ENCODE assay signal across 8 mouse cellular contexts in genomic region chr17:86732024-86732423, GRCm38 (mm10). TPM values are rescaled to one million over a fixed set of nuclear protein-coding genes. Genes with fewer than 3 reads are reported as not detected.
A peak's percentile ranks its signal among the peaks of the same experiment; 100 is the strongest.
DNase-seq lines count a peak whose midpoint lies in the region; ATAC-seq and TF ChIP-seq lines count a peak whose summit lies in the region.

No protein-coding gene starts in this region.

- TF ChIP-seq CTCF in lung, postnatal 0 days (IDR thresholded peaks at IDR 0.05): no peak

- H3K4me3 ChIP-seq in forebrain, embryonic 12.5 days (replicated peaks): no peak overlapping the region
- no peak overlapping the region for H3K4me3 ChIP-seq in lung, postnatal 0 days (ENCODE audit: low read depth, low read length)

- peaks cover 6% of the 10 kb centered on the region; the same call in 1 of the 2 replicates for H3K4me1 ChIP-seq in forebrain, embryonic 12.5 days
- H3K4me1 ChIP-seq in lung, postnatal 0 days (ENCODE audit: insufficient read depth, low read depth, low read length): peaks cover 6% of the 10 kb centered on the region; the same call in 1 of the 2 replicates

- peak; percentile 92 for TF ChIP-seq EP300 in lung, postnatal 0 days (IDR thresholded peaks at IDR 0.05)

- 9% methylated on average over 11 of the region's 11 CpGs for WGBS in forebrain, embryonic 12.5 days
- WGBS in lung, postnatal 0 days: 4% methylated on average over 11 of the region's 11 CpGs

- no peaks in the 10 kb centered on the region for H3K27me3 ChIP-seq in forebrain, embryonic 12.5 days
- H3K27me3 ChIP-seq in lung, postnatal 0 days (replicated peaks; ENCODE audit: insufficient read depth, low read length): no peaks in the 10 kb centered on the region

- ATAC-seq in forebrain, embryonic 12.5 days (ENCODE audit: low FRiP score): 0 out of 2 replicates have a peak, but pooled peaks have one; percentile 41
- ATAC-seq in lung, postnatal 0 days: peak; percentile 98

- no peaks in the 10 kb centered on the region for H3K9me3 ChIP-seq in forebrain, embryonic 12.5 days
- no peaks in the 10 kb centered on the region for H3K9me3 ChIP-seq in lung, postnatal 0 days (ENCODE audit: low read length)

- no peak overlapping the region for H3K9ac ChIP-seq in forebrain, embryonic 12.5 days
- H3K9ac ChIP-seq in lung, postnatal 0 days (replicated peaks; ENCODE audit: low read depth): no peak overlapping the region

- H3K4me2 ChIP-seq in forebrain, embryonic 12.5 days: peak overlapping the region; percentile 23; the same call in 1 of the 2 replicates
- H3K4me2 ChIP-seq in lung, postnatal 0 days (replicated peaks; ENCODE audit: low read depth, low read length): peak overlapping the region; percentile 33; the same call in 1 of the 2 replicates

- DNase-seq in CD8-positive naive resting alpha-beta T cell, adult 2 months (ENCODE audit: low read depth in 2 of 2, low spot score in 2 of 2): peak; percentile 58 to 65
- DNase-seq in adrenal gland, postnatal 14 days: peak; percentile 90
- peak; percentile 82 for DNase-seq in heart, postnatal 25 days (ENCODE audit: low spot score)
- peak; percentile 79 to 87 for DNase-seq in kidney, postnatal 4 days
- peak; percentile 94 for DNase-seq in lung, postnatal 0 days (ENCODE audit: low spot score)
- peak; percentile 69 for DNase-seq in ovary, adult 18-20 months (ENCODE audit: low spot score)
- peak; percentile 84 to 90 for DNase-seq in thymus, postnatal 36 days

- no peaks in the 10 kb centered on the region for H3K36me3 ChIP-seq in forebrain, embryonic 12.5 days (replicated peaks)
- no peaks in the 10 kb centered on the region for H3K36me3 ChIP-seq in lung, postnatal 0 days (ENCODE audit: insufficient read depth, low read length)

- intact Hi-C loops in heart, postnatal 25 days (cut with DNase I): no loop called here

- H3K27ac ChIP-seq in forebrain, embryonic 12.5 days: 0 out of 2 replicates have a peak overlapping the region, but pooled peaks have one; percentile 1
- H3K27ac ChIP-seq in lung, postnatal 0 days (ENCODE audit: low read length): peak overlapping the region; percentile 62

RNA-seq across cellular contexts. Expression of gene Epas1, which starts 21.5 kb away (rescaled TPM):
- total RNA-seq in adrenal gland, postnatal 14 days (2021): 226 TPM in 2 replicates
- polyA plus RNA-seq in forebrain, embryonic 12.5 days (2016; fragmentation: Nextera tagmentation; extraction: Ambion mirVana): 2.8 and 3.3 TPM in 2 replicates
- 100 to 1,000 TPM; 235 to 266 TPM for total RNA-seq in heart, postnatal 25 days (2021)
- polyA plus RNA-seq in lung, postnatal 0 days (2015; fragmentation: Nextera tagmentation; extraction: Ambion mirVana): 89.8 and 98.3 TPM in 2 replicates
